ENCODE assay signal across 8 mouse cellular contexts in genomic region chrX:48594099-48594760, GRCm38 (mm10). TPM values are rescaled to one million over a fixed set of nuclear protein-coding genes. Genes with fewer than 3 reads are reported as not detected.
A peak's percentile ranks its signal among the peaks of the same experiment; 100 is the strongest.
DNase-seq lines count a peak whose midpoint lies in the region; ATAC-seq and TF ChIP-seq lines count a peak whose summit lies in the region.

Gene Zfp280c (minus strand): TSS chrX:48594504.

- DNase-seq in ES-CJ7 (ENCODE audit: low read depth, low spot score): peak; percentile 63
- peak; percentile 64 for DNase-seq in cerebellum, adult 11 months
- peak; percentile 68 for DNase-seq in forebrain, embryonic 14.5 days (ENCODE audit: low spot score)
- peak; percentile 55 to 56 for DNase-seq in heart, postnatal 14 days
- DNase-seq in layer of hippocampus, adult 2 months (ENCODE audit: low spot score in 2 of 2): peak; percentile 57 to 69
- peak; percentile 78 for DNase-seq in lung, embryonic 14.5 days
- peak; percentile 60 for DNase-seq in thymus, adult 2 months

- TF ChIP-seq CTCF in layer of hippocampus, adult 2 months (conservative IDR thresholded peaks at IDR 0.05): no peak
- no peak for TF ChIP-seq CTCF in lung, embryonic 14.5 days (IDR thresholded peaks at IDR 0.05; ENCODE audit: low read depth)
- TF ChIP-seq CTCF in olfactory bulb, adult 2 months (IDR thresholded peaks at IDR 0.05; ENCODE audit: insufficient read depth, low read depth, low read length): no peak
- TF ChIP-seq CTCF in thymus, adult 2 months (IDR thresholded peaks at IDR 0.05; ENCODE audit: borderline replicate concordance, control insufficient read depth, extremely low read depth, insufficient read depth, low read length, poor library complexity): no peak

- peak within 1 kb of the TSS; percentile 77 for H3K27ac ChIP-seq in forebrain, embryonic 14.5 days (ENCODE audit: low read depth, low read length)
- H3K27ac ChIP-seq in layer of hippocampus, adult 2 months: peak within 1 kb of the TSS; percentile 91
- H3K27ac ChIP-seq in lung, embryonic 14.5 days (ENCODE audit: low read depth): peak within 1 kb of the TSS; percentile 73; the same call in 1 of the 2 replicates
- H3K27ac ChIP-seq in olfactory bulb, adult 2 months (ENCODE audit: insufficient read depth, low read depth, low read length): peak within 1 kb of the TSS; percentile 70
- H3K27ac ChIP-seq in thymus, adult 2 months (ENCODE audit: control insufficient read depth, insufficient read depth, low read length): peak within 1 kb of the TSS; percentile 61

- H3K4me1 ChIP-seq in forebrain, embryonic 14.5 days (ENCODE audit: control insufficient read depth, insufficient read depth, low read length): peaks cover 3% of the 10 kb centered on the region; the same call in 1 of the 2 replicates
- no peaks in the 10 kb centered on the region for H3K4me1 ChIP-seq in lung, embryonic 14.5 days (ENCODE audit: insufficient read depth)
- H3K4me1 ChIP-seq in olfactory bulb, adult 2 months (ENCODE audit: control insufficient read depth, insufficient read depth, low read length): no peaks in the 10 kb centered on the region
- H3K4me1 ChIP-seq in thymus, adult 2 months (replicated peaks; ENCODE audit: control insufficient read depth, insufficient read depth, low read length): 0 out of 2 replicates have a peak, but pooled peaks cover 2% of the 10 kb centered on the region

- peak within 1 kb of the TSS; percentile 53 for H3K4me2 ChIP-seq in forebrain, embryonic 14.5 days (ENCODE audit: low read length)
- peak within 1 kb of the TSS; percentile 58 for H3K4me2 ChIP-seq in lung, embryonic 14.5 days

- peak within 1 kb of the TSS; percentile 54 for H3K4me3 ChIP-seq in forebrain, embryonic 14.5 days (ENCODE audit: low read depth, low read length)
- peak within 1 kb of the TSS; percentile 73 for H3K4me3 ChIP-seq in layer of hippocampus, adult 2 months
- H3K4me3 ChIP-seq in lung, embryonic 14.5 days (ENCODE audit: low read depth, low read length): peak within 1 kb of the TSS; percentile 59
- peak within 1 kb of the TSS; percentile 56 for H3K4me3 ChIP-seq in olfactory bulb, adult 2 months (ENCODE audit: insufficient read depth, low read depth, low read length)
- peak within 1 kb of the TSS; percentile 100 for H3K4me3 ChIP-seq in thymus, adult 2 months (ENCODE audit: control insufficient read depth, insufficient read depth, low read length)

- 31% methylated on average over 45 of the region's 45 CpGs for WGBS in forebrain, embryonic 14.5 days
- 11% methylated on average over 44 of the region's 45 CpGs for WGBS in lung, embryonic 14.5 days
- 20% methylated on average over 42 of the region's 45 CpGs for WGBS in olfactory bulb, adult 2 months
- 2% methylated on average over 43 of the region's 45 CpGs for WGBS in thymus, adult 2 months

- H3K9ac ChIP-seq in forebrain, embryonic 14.5 days (ENCODE audit: low read length): peak within 1 kb of the TSS; percentile 77
- H3K9ac ChIP-seq in lung, embryonic 14.5 days: peak within 1 kb of the TSS; percentile 69

- intact Hi-C loops in heart, postnatal 14 days (cut with DNase I): no loop called here

- peak; percentile 93 for ATAC-seq in forebrain, embryonic 14.5 days
- ATAC-seq in lung, embryonic 14.5 days (ENCODE audit: insufficient read depth): peak; percentile 96

- H3K27me3 ChIP-seq in forebrain, embryonic 14.5 days (replicated peaks; ENCODE audit: control insufficient read depth, insufficient read depth, low read length): no peaks in the 10 kb centered on the region
- no peaks in the 10 kb centered on the region for H3K27me3 ChIP-seq in lung, embryonic 14.5 days (ENCODE audit: insufficient read depth, low read length)
- H3K27me3 ChIP-seq in thymus, adult 2 months (ENCODE audit: control insufficient read depth, insufficient read depth, low read length): no peaks in the 10 kb centered on the region

- peaks cover 12% of the 10 kb centered on the region for H3K36me3 ChIP-seq in forebrain, embryonic 14.5 days (ENCODE audit: control insufficient read depth, insufficient read depth, low read length)
- peaks cover 13% of the 10 kb centered on the region; the same call in 1 of the 2 replicates for H3K36me3 ChIP-seq in lung, embryonic 14.5 days (ENCODE audit: insufficient read depth)
- H3K36me3 ChIP-seq in thymus, adult 2 months (ENCODE audit: control insufficient read depth, insufficient read depth, low read length): peaks cover 9% of the 10 kb centered on the region; the same call in 1 of the 2 replicates

- peak; percentile 38; the same call in 1 of the 2 replicates for TF ChIP-seq POLR2A in olfactory bulb, adult 2 months (IDR thresholded peaks at IDR 0.05; ENCODE audit: insufficient read depth, low read depth, low read length)
- no peak for TF ChIP-seq POLR2A in thymus, adult 2 months (IDR thresholded peaks at IDR 0.05; ENCODE audit: control insufficient read depth, extremely low read depth, insufficient read depth, low read length, poor library complexity)

- no peaks in the 10 kb centered on the region for H3K9me3 ChIP-seq in forebrain, embryonic 14.5 days (replicated peaks; ENCODE audit: control insufficient read depth, low read length)
- no peaks in the 10 kb centered on the region for H3K9me3 ChIP-seq in lung, embryonic 14.5 days (ENCODE audit: low read depth, low read length)

RNA-seq across cellular contexts. Expression of gene Zfp280c, which starts in this region (rescaled TPM):
- 12.4 and 16.3 TPM in 2 replicates for polyA plus RNA-seq in forebrain, embryonic 14.5 days (2014; fragmentation: Nextera tagmentation; extraction: Ambion mirVana)
- 1 to 10 TPM; 8.2 to 9.4 TPM for total RNA-seq in heart, postnatal 14 days (2021)
- 10 to 100 TPM; 19.5 to 23.9 TPM for total RNA-seq in layer of hippocampus, adult 2 months (2021)
- 16.3 and 16.4 TPM in 2 replicates for polyA plus RNA-seq in lung, embryonic 14.5 days (2014; fragmentation: Nextera tagmentation; extraction: Ambion mirVana)
- not detected in 2 replicates for polyA plus RNA-seq in olfactory bulb, adult 2 months (2012; ENCODE audit: insufficient read depth, insufficient read length, low replicate concordance, missing spikeins)
- polyA plus RNA-seq in thymus, adult 2 months (2012; rRNA removed): 8.8 and 11.4 TPM in 2 replicates

Comparison
In these comparisons a context has a peak if more than half of its experiments do, and no peak if none do; other contexts are left out.
1. Peak in every context shown above with its lines: DNase-seq, ATAC-seq, H3K4me3 ChIP-seq and H3K27ac ChIP-seq.